14 mouse cellular contexts compared by ENCODE assay signal in the genomic region with DNA sequence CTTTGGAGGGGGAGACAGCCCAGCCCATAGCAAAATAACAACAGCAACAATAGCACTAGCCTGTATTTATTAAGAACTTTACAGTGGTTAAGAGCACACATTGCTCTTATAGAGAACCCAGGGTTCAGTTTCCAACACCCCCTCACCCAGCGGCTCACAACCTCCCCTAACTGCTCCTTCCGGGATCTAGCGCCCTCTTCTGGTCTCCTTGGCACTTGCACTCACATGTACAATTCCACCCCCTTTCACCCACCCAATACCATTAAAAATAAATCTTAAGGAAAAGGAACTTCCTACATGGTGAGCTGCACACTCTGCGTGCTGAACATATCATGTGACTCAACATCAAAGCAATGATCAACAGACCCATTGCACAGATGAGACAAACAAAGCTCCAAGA.
DNase-seq lines count a peak whose midpoint lies in the region; ATAC-seq and TF ChIP-seq lines count a peak whose summit lies in the region.
"Had no signal": no experiment of that assay in that cellular context is flagged by ENCODE, and none has a peak within 500 bp of the region (broad histone marks: within the 10 kb centered on the region; RNA-seq: fewer than 3 reads in every experiment).

No protein-coding gene starts in this region.

- WGBS in hindbrain, postnatal 0 days, result 84% methylated on average over 4 of the region's 4 CpGs
- 84% methylated on average over 4 of the region's 4 CpGs for WGBS in hindbrain, embryonic 16.5 days
- 77% methylated on average over 4 of the region's 4 CpGs for WGBS in lung, postnatal 0 days
- WGBS in heart, embryonic 10.5 days, result 65% methylated on average over 4 of the region's 4 CpGs

- no peak overlapping the region for H3K9ac ChIP-seq in hindbrain, postnatal 0 days (replicated peaks; ENCODE audit: low read length)
- H3K9ac ChIP-seq in hindbrain, embryonic 16.5 days (ENCODE audit: low read depth, low read length), result no peak overlapping the region
- no peak overlapping the region for H3K9ac ChIP-seq in lung, postnatal 0 days (replicated peaks; ENCODE audit: low read depth)
- H3K9ac ChIP-seq: embryonic facial prominence, embryonic 12.5 days; limb, embryonic 12.5 days; stomach, embryonic 15.5 days had no signal

- DNase-seq in hindbrain, postnatal 0 days (ENCODE audit: low spot score), result no peak
- no peak for DNase-seq in lung, postnatal 0 days (ENCODE audit: low spot score)
- DNase-seq in lung, postnatal 25 days (ENCODE audit: low spot score), result no peak
- DNase-seq in Patski (ENCODE audit: low read depth, low spot score), result no peak
- no peak for DNase-seq in urinary bladder, postnatal 14 days (ENCODE audit: low spot score)
- no peak for DNase-seq in heart, embryonic 10.5 days (ENCODE audit: low spot score)
- DNase-seq: layer of hippocampus, postnatal 36 days; lung, postnatal 14 days; midbrain, embryonic 14.5 days had no signal

- no peak overlapping the region for H3K4me3 ChIP-seq in hindbrain, postnatal 0 days (ENCODE audit: low read length)
- no peak overlapping the region for H3K4me3 ChIP-seq in hindbrain, embryonic 16.5 days (ENCODE audit: low read length)
- H3K4me3 ChIP-seq in lung, postnatal 0 days (ENCODE audit: low read depth, low read length), result no peak overlapping the region
- no peak overlapping the region for H3K4me3 ChIP-seq in heart, embryonic 10.5 days
- H3K4me3 ChIP-seq: embryonic facial prominence, embryonic 12.5 days; limb, embryonic 12.5 days; stomach, embryonic 15.5 days had no signal

- POLR2A ChIA-PET in Patski (lab: Charles Lee), result no interaction called here

- TF ChIP-seq EP300 in lung, postnatal 0 days (IDR thresholded peaks at IDR 0.05), result no peak

- ATAC-seq in hindbrain, postnatal 0 days, result no peak
- ATAC-seq in hindbrain, embryonic 16.5 days, result no peak
- no peak for ATAC-seq in lung, postnatal 0 days
- ATAC-seq in Patski, result no peak
- 0 out of 2 replicates have a peak, but pooled peaks have one; percentile 14 for ATAC-seq in granulocyte monocyte progenitor cell, adult 5-6 weeks (replicated peaks; ENCODE audit: poor library complexity, severe bottlenecking)

- no peak overlapping the region for H3K4me2 ChIP-seq in hindbrain, postnatal 0 days (ENCODE audit: low read depth, low read length)
- no peak overlapping the region for H3K4me2 ChIP-seq in hindbrain, embryonic 16.5 days (ENCODE audit: low read length)
- no peak overlapping the region for H3K4me2 ChIP-seq in lung, postnatal 0 days (replicated peaks; ENCODE audit: low read depth, low read length)
- H3K4me2 ChIP-seq: embryonic facial prominence, embryonic 12.5 days; limb, embryonic 12.5 days; stomach, embryonic 15.5 days had no signal

- no peak overlapping the region for H3K27ac ChIP-seq in hindbrain, postnatal 0 days
- no peak overlapping the region for H3K27ac ChIP-seq in hindbrain, embryonic 16.5 days (ENCODE audit: low read depth, low read length)
- H3K27ac ChIP-seq in lung, postnatal 0 days (ENCODE audit: low read length), result no peak overlapping the region
- H3K27ac ChIP-seq in heart, embryonic 10.5 days, result no peak overlapping the region
- H3K27ac ChIP-seq: embryonic facial prominence, embryonic 12.5 days; limb, embryonic 12.5 days; stomach, embryonic 15.5 days had no signal

- 0 out of 2 replicates have a peak, but pooled peaks cover 5% of the 10 kb centered on the region for H3K4me1 ChIP-seq in hindbrain, postnatal 0 days (ENCODE audit: insufficient read depth, low read length)
- H3K4me1 ChIP-seq in hindbrain, embryonic 16.5 days (ENCODE audit: control insufficient read depth, insufficient read depth, low read depth, low read length), result peaks cover 7% of the 10 kb centered on the region; the same call in 1 of the 2 replicates
- no peaks in the 10 kb centered on the region; the same call in 1 of the 2 replicates for H3K4me1 ChIP-seq in lung, postnatal 0 days (ENCODE audit: insufficient read depth, low read depth, low read length)
- peaks cover 17% of the 10 kb centered on the region for H3K4me1 ChIP-seq in heart, embryonic 10.5 days

- H3K9me3 ChIP-seq in hindbrain, postnatal 0 days (ENCODE audit: low read length), result no peaks in the 10 kb centered on the region
- H3K9me3 ChIP-seq in hindbrain, embryonic 16.5 days (ENCODE audit: control insufficient read depth, low read length), result no peaks in the 10 kb centered on the region
- no peaks in the 10 kb centered on the region for H3K9me3 ChIP-seq in lung, postnatal 0 days (ENCODE audit: low read length)
- H3K9me3 ChIP-seq in heart, embryonic 10.5 days, result no peaks in the 10 kb centered on the region
- H3K9me3 ChIP-seq: embryonic facial prominence, embryonic 12.5 days; limb, embryonic 12.5 days; stomach, embryonic 15.5 days had no signal

- H3K36me3 ChIP-seq in hindbrain, postnatal 0 days (ENCODE audit: insufficient read depth, low read length), result no peaks in the 10 kb centered on the region
- H3K36me3 ChIP-seq in hindbrain, embryonic 16.5 days (ENCODE audit: control insufficient read depth, insufficient read depth, low read length), result no peaks in the 10 kb centered on the region
- H3K36me3 ChIP-seq in lung, postnatal 0 days (ENCODE audit: insufficient read depth, low read length), result no peaks in the 10 kb centered on the region
- no peaks in the 10 kb centered on the region for H3K36me3 ChIP-seq in heart, embryonic 10.5 days
- H3K36me3 ChIP-seq: embryonic facial prominence, embryonic 12.5 days; limb, embryonic 12.5 days; stomach, embryonic 15.5 days had no signal

- peaks cover 3% of the 10 kb centered on the region; the same call in 1 of the 2 replicates for H3K27me3 ChIP-seq in hindbrain, postnatal 0 days (ENCODE audit: insufficient read depth, low read length)
- peaks cover 17% of the 10 kb centered on the region for H3K27me3 ChIP-seq in hindbrain, embryonic 16.5 days (replicated peaks; ENCODE audit: control insufficient read depth, insufficient read depth, low read length)
- H3K27me3 ChIP-seq in lung, postnatal 0 days (replicated peaks; ENCODE audit: insufficient read depth, low read length), result no peaks in the 10 kb centered on the region
- no peaks in the 10 kb centered on the region for H3K27me3 ChIP-seq in Patski
- peaks cover 82% of the 10 kb centered on the region for H3K27me3 ChIP-seq in heart, embryonic 10.5 days (ENCODE audit: insufficient read depth, poor library complexity, severe bottlenecking)

- TF ChIP-seq CTCF in hindbrain, postnatal 0 days (IDR thresholded peaks at IDR 0.05; ENCODE audit: low read depth), result peak; percentile 41
- peak; percentile 46 for TF ChIP-seq CTCF in lung, postnatal 0 days (IDR thresholded peaks at IDR 0.05)
- TF ChIP-seq CTCF in Patski (IDR thresholded peaks at IDR 0.05), result peak; percentile 60

- in situ Hi-C loops in Patski (cut with MboI; ENCODE audit: low pct_unique_long_range_greater_than_20kb), result no loop called here

- CTCF ChIA-PET in Patski (lab: Charles Lee), result no interaction called here
